Mouse (Mus musculus) midbrain, embryonic 10.5 days (tissue): ENCODE measurements around the gene Fank1. TPM values are rescaled to one million over a fixed set of nuclear protein-coding genes. Genes with fewer than 3 reads are reported as not detected.

Source experiments
- DNase-seq: peaks from one replicate; pipeline ENCODE4 v3.0.0-alpha.2; 2017; ENCODE audit warnings: low spot score
- H3K27ac ChIP-seq: fragments of 300-500 bp; sonication (generic); replicated peaks from 2 replicates; pipeline ENCODE4 v1.5.1; 2016; ENCODE audit warnings: mild to moderate bottlenecking
- H3K27me3 ChIP-seq: fragments of 300-500 bp; sonication (generic); 2 replicates; pipeline ENCODE4 v1.6.1; 2016; ENCODE audit warnings: low read depth, mild to moderate bottlenecking; ENCODE audit not compliant: poor library complexity, severe bottlenecking
- H3K36me3 ChIP-seq: fragments of 300-500 bp; sonication (generic); 2 replicates; pipeline ENCODE4 v1.6.1; 2016; ENCODE audit warnings: mild to moderate bottlenecking, moderate library complexity
- H3K4me1 ChIP-seq: fragments of 300-500 bp; sonication (generic); 2 replicates; pipeline ENCODE4 v1.6.1; 2016
- H3K4me3 ChIP-seq: fragments of 300-500 bp; sonication (generic); 2 replicates; pipeline ENCODE4 v1.5.1; 2016; ENCODE audit warnings: mild to moderate bottlenecking, moderate library complexity
- H3K9me3 ChIP-seq: fragments of 300-500 bp; sonication (generic); replicated peaks from 2 replicates; pipeline ENCODE4 v1.6.1; 2016; ENCODE audit warnings: mild to moderate bottlenecking
- WGBS: fragments of 180-500 bp; shearing (Covaris S2); methylation state at CpG from one replicate; pipeline ENCODE4 v1.1.7; 2016; 5-methylcytosine and 5-hydroxymethylcytosine counted together
- polyA plus RNA-seq: library from polyadenylated mRNA; unstranded; fragments of >200 nt; fragmentation: Nextera tagmentation; extraction: Ambion mirVana; gene quantifications from 2 replicates; pipeline ENCODE4 v1.2.1, GENCODE M21; 2016

Gene Fank1
- polyA plus RNA-seq, 1 experiment from 2014 or later, result 1.4 TPM

- Histone ChIP-seq H3K27ac (peak overlapping the region; percentile 90), H3K9me3 (no peaks in the 10 kb centered on the region), H3K4me3 (peak overlapping the region; percentile 76), H3K4me1 (peaks cover 28% of the 10 kb centered on the region), H3K36me3 (no peaks in the 10 kb centered on the region), H3K27me3 (peaks cover 10% of the 10 kb centered on the region; the same call in 1 of the 2 replicates)
- DNase-seq, result peak; percentile 21
- 6% methylated on average over 38 of the region's 38 CpGs for WGBS
Measured at GRCm38 (mm10) chr7:133775796-133776625, 650 bp upstream of the Fank1 start.

- H3K27ac ChIP-seq, result no peak overlapping the region
Measured at GRCm38 (mm10) chr7:133781583-133781982, 4.9 kb downstream of the Fank1 start.

GRCm38 (mm10) chr7:133781991-133782390 is 5.3 kb downstream of the Fank1 start:
- no peaks in the 10 kb centered on the region for H3K36me3 ChIP-seq
- WGBS, result 75% methylated on average over 6 of the region's 6 CpGs
- H3K27me3 ChIP-seq, result no peaks in the 10 kb centered on the region

More at GRCm38 (mm10) chr7:133781583-133781982, 4.9 kb downstream of the Fank1 start:
- Histone ChIP-seq H3K4me1 (peaks cover 16% of the 10 kb centered on the region), H3K27me3 (no peaks in the 10 kb centered on the region), H3K9me3 (no peaks in the 10 kb centered on the region), H3K36me3 (no peaks in the 10 kb centered on the region), H3K4me3 (no peak overlapping the region)
- DNase-seq, result no peak
- WGBS, result 82% methylated on average over 6 of the region's 6 CpGs

GRCm38 (mm10) chr7:133782717-133783435 is 6.2 kb downstream of the Fank1 start, which contains the start of gene Dhx32:
Gene Dhx32 (minus strand): TSS chr7:133782726.
- 22% methylated on average over 18 of the region's 18 CpGs for WGBS
- DNase-seq, result peak; percentile 79
- no peaks in the 10 kb centered on the region for H3K9me3 ChIP-seq
- no peaks in the 10 kb centered on the region for H3K27me3 ChIP-seq
- peak within 1 kb of the TSS; percentile 21; the same call in 1 of the 2 replicates for H3K4me3 ChIP-seq
- peaks cover 6% of the 10 kb centered on the region; the same call in 1 of the 2 replicates for H3K4me1 ChIP-seq
- H3K36me3 ChIP-seq, result no peaks in the 10 kb centered on the region
- no peak within 1 kb of the TSS; the same call in 1 of the 2 replicates for H3K27ac ChIP-seq

More at GRCm38 (mm10) chr7:133781991-133782390, 5.3 kb downstream of the Fank1 start:
- Histone ChIP-seq H3K4me1 (peaks cover 12% of the 10 kb centered on the region), H3K9me3 (no peaks in the 10 kb centered on the region), H3K27ac (no peak overlapping the region), H3K4me3 (no peak overlapping the region)
- no peak for DNase-seq

DNA sequence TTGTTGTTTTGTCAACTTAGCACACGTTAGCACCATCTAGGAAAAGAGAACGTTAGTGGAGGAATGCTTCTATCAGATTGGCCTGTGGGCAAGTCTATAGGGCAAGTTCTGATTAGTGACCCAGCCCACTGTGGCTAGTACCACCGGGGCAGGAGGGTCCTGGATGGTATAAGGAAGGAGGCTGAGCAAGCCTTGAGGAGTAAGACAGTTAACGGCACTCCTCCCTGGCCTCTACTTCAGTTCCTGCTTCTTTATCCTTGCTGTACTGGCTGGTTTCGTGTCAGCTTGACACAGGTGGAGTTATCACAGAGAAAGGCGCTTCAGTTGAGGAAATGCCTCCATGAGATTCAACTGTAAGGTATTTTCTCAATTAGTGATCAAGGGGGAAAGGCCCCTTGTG is 10.9 kb downstream of the Fank1 start:
- H3K9me3 ChIP-seq, result no peaks in the 10 kb centered on the region
- H3K36me3 ChIP-seq, result no peaks in the 10 kb centered on the region
- peaks cover 5% of the 10 kb centered on the region; the same call in 1 of the 2 replicates for H3K4me1 ChIP-seq
- H3K27me3 ChIP-seq, result no peaks in the 10 kb centered on the region
- no peak for DNase-seq
- H3K27ac ChIP-seq, result no peak overlapping the region
- H3K4me3 ChIP-seq, result no peak overlapping the region
- 88% methylated on average over 6 of the region's 6 CpGs for WGBS

- DNase-seq, result no peak
- Histone ChIP-seq H3K27ac (no peak overlapping the region), H3K36me3 (no peaks in the 10 kb centered on the region), H3K9me3 (no peaks in the 10 kb centered on the region), H3K4me3 (no peak overlapping the region), H3K4me1 (no peaks in the 10 kb centered on the region), H3K27me3 (no peaks in the 10 kb centered on the region)
- WGBS, result 83% methylated on average over 3 of the region's 3 CpGs
Measured at GRCm38 (mm10) chr7:133788147-133788546, 11.5 kb downstream of the Fank1 start.

DNA sequence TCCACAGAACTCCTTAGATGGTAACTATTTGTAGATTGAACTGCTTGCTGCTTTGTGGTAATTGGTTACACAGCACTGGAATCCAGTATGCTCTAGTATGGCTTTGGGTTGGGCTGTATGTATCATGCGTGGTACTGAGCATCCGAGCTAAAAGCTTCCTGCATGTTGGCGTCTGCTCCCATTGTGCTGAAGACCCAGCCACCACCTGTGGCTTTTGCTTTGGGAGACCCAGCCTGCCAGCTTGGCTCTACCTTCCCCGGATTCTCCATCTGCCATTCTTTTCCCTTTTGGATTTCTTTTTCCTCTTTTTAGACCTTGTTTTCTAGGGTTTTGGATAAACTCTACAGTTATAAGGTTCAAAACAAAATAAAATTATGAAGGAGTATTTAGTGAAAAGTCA is 13.5 kb downstream of the Fank1 start:
- Histone ChIP-seq H3K4me3 (no peak overlapping the region), H3K27me3 (no peaks in the 10 kb centered on the region), H3K9me3 (no peaks in the 10 kb centered on the region), H3K4me1 (no peaks in the 10 kb centered on the region), H3K36me3 (no peaks in the 10 kb centered on the region), H3K27ac (no peak overlapping the region)
- WGBS, result 91% methylated on average over 4 of the region's 4 CpGs
- DNase-seq, result no peak

DNA sequence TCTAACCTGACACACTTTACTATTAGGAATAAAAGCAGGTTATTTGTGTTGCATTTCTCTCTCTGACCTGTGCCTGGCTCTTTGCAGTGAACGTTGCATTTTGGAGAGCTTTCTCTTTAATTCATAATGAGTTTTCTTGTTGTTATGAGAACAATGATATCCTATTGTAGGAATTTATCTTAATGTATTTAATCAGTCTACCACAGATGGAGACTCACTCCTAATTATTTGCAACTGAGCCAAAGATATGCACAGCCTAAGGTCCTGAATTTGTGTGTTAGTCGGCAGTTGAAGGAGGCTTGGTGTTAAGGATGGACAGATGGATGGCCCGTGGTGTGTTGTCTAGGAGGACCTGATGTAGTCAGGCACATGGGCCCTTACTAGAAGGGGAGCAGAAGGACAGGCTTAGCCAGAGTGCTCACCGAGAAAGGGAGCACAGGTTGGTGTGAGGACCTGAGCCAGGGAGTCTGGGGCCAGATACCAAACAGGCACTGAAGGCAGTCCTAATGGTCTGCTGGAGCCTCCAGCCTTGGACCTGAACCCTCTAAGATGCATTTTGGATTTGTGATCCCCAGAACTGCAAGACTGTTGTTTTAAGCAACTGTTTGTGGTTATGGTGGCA is 14.1 kb downstream of the Fank1 start:
- DNase-seq, result no peak
- WGBS, result 92% methylated on average over 4 of the region's 4 CpGs
- Histone ChIP-seq H3K27me3 (no peaks in the 10 kb centered on the region), H3K9me3 (no peaks in the 10 kb centered on the region), H3K27ac (no peak overlapping the region), H3K36me3 (no peaks in the 10 kb centered on the region), H3K4me3 (no peak overlapping the region), H3K4me1 (no peaks in the 10 kb centered on the region)

DNA sequence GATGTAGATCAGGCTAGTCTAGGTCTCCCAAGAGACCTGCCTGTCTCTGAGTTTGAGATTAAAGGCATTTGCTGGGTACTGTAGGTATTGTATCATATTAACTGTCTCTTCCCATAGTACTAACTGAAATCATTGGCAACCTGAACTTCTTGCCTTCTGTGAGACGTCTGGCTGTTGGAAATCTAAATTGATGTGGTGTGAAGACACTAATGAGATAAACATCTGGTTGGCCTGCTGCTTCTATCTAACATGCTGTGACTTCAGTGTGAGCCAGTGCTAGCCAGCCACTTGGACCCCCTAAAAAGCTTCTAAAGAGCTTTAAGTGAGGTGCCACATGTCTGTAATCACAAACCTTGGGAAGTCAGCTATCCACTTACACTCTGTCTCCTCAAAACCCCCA is 16.1 kb downstream of the Fank1 start:
- no peaks in the 10 kb centered on the region for H3K9me3 ChIP-seq

DNA sequence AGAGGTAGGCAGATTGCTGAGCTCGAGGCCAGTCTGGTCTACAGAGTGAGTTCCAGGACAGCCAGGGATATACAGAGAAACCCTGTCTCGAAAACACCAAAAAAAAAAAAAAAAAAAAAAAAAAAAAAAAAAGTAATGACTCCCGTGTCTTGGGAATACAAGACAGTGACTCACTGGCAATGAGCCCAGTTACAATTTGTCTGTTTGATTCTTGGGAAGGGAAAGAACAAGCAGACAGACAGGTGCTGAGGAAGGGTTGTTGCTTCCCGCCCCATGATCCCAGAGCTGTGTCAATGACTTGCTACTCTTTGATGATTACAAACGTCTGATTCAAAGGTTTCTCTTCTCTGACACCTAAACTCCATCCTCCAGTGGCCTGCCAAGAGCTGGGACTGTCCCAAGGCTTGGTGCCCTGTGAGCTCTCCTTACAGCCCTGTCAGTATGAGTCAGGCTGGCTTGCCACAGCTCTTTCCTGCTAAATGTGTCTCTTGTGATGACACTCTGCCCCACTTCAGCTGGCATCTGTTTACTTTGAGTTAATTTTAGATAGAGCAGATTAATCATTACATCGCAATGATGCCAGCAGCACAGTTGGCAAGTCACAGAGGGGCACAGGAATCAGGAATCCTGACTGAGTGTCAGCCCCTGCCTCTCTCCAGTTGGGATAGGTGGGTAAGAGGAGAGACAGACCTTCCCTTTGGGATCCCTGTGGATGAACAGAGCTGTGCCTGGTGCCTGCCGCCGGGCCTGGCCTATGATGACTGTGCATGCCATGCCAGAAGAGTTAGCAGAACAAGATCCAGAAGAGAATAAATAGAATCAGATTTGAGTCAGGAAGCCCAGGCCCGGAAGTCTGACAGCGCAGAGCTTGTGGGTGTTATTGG is 16.8 kb downstream of the Fank1 start:
- DNase-seq, result no peak
- no peaks in the 10 kb centered on the region for H3K36me3 ChIP-seq
- no peak overlapping the region for H3K27ac ChIP-seq
- no peak overlapping the region for H3K4me3 ChIP-seq
- H3K27me3 ChIP-seq, result no peaks in the 10 kb centered on the region
- 85% methylated on average over 10 of the region's 10 CpGs for WGBS
- H3K4me1 ChIP-seq, result peaks cover 5% of the 10 kb centered on the region; the same call in 1 of the 2 replicates
- no peaks in the 10 kb centered on the region for H3K9me3 ChIP-seq

More for the DNA sequence above, 16.1 kb downstream of the Fank1 start:
- no peaks in the 10 kb centered on the region for H3K27me3 ChIP-seq
- no peak overlapping the region for H3K4me3 ChIP-seq
- WGBS, result 65% methylated on average over 1 of the region's 1 CpGs
- no peaks in the 10 kb centered on the region for H3K36me3 ChIP-seq
- H3K4me1 ChIP-seq, result peaks cover 3% of the 10 kb centered on the region; the same call in 1 of the 2 replicates
- no peak for DNase-seq
- no peak overlapping the region for H3K27ac ChIP-seq

GRCm38 (mm10) chr7:133794720-133795119 is 18.1 kb downstream of the Fank1 start:
- peaks cover 5% of the 10 kb centered on the region; the same call in 1 of the 2 replicates for H3K4me1 ChIP-seq
- no peak overlapping the region for H3K27ac ChIP-seq
- no peak overlapping the region for H3K4me3 ChIP-seq
- DNase-seq, result no peak
- 87% methylated on average over 2 of the region's 2 CpGs for WGBS
- no peaks in the 10 kb centered on the region for H3K36me3 ChIP-seq
- no peaks in the 10 kb centered on the region for H3K27me3 ChIP-seq
- H3K9me3 ChIP-seq, result no peaks in the 10 kb centered on the region

- Histone ChIP-seq H3K36me3 (no peaks in the 10 kb centered on the region), H3K4me3 (no peak overlapping the region), H3K27ac (no peak overlapping the region), H3K9me3 (no peaks in the 10 kb centered on the region), H3K4me1 (peaks cover 5% of the 10 kb centered on the region; the same call in 1 of the 2 replicates), H3K27me3 (no peaks in the 10 kb centered on the region)
- 79% methylated on average over 5 of the region's 5 CpGs for WGBS
- no peak for DNase-seq
Measured at GRCm38 (mm10) chr7:133799928-133800327, 23.3 kb downstream of the Fank1 start.
